Mouse (Mus musculus): Measurements from ENCODE around the gene Krt15. TPM values are rescaled to one million over a fixed set of nuclear protein-coding genes. Genes with fewer than 3 reads are reported as not detected.

The Krt15 gene
- total RNA-seq, 2 experiments from 2014 or later = 0.55 to 1.2 TPM

DNA sequence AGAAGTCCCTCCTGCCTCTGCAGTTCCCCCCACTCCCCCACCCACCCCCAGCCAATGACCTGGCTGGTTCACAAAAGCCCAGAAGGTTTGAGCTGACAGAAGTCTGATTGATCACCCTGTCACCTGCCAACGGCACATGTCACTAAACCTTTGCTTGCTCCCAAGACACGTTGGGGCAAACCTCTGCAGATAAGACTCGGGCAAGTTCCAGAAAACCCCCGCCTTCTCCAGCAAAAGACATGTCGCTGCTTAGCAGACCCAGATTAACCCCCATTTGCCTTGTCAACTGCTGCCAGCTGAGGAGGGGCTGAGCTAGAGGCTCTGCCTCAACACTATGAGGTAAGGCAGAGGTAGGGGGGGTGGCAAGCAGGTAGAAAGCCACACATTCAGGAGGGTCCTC lies 831 bp upstream of the Krt15 start:
- DNase-seq (ENCODE audit: low spot score in 2 of 2) = no peak

DNA sequence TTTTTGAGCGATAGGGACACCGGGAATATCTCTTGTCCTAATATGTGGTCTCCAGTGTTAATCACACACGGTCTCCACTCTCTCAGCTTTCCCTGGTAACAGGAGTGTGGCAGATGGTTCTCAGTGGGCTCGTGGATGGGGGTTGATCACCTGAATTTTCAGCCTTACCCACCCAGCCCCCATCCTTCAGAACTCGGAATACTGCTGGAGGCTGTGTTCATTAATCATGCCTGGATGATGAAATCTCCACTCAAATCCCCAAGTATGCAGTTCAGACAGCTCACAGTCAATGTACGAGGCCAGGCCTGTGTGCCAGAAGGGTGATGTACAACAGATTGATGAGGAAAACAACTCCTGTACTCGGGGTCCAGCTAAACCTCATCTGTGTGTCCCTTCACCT lies 10.8 kb downstream of the Krt15 start:
- DNase-seq (ENCODE audit: low spot score in 2 of 2) = no peak

DNA sequence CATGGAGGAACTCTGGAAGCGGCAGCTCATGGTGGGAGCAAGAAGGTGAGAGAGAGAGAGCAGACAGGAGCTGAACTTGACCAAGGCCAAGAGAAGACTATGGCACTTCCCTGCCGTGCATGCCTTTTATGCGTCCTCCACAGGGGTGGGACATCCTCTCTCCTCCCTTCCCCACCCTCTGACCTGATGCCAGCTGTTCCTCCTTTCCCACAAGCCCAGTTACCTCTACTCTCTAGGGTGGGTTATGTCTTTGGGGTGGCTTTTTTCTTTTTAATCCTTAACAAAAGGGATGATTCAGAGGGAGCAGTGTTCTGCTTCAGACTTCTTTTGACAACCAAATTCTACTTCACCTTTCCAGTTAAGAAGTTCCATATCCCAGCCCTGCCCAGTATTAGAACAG lies 14.3 kb downstream of the Krt15 start, which contains the start of gene Krt13:
Krt13 (minus strand) TSS at position 101 of the 400 bp plus-strand sequence.
- no peak for DNase-seq (ENCODE audit: low spot score in 2 of 2)

DNA sequence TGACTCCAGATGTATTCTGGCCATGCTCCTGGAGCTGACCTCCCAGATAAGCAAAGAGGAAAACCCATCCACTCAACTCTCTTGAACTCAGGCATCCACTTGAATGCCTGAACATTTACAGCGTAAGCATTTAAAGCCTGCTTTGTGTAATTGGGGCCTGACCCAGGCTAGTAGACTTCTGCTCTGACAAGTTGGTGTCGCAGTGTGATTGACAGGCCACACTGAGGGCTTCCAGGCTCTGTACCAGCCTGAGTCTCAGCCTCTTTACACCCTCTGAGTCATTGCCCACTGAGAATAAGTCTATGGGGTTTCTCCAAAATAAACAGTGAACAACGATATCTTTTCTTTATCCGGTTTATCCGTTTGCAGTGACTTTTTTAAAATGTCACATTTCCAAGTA lies 15.4 kb downstream of the Krt15 start:
- no peak for DNase-seq (ENCODE audit: low spot score in 2 of 2)

DNA sequence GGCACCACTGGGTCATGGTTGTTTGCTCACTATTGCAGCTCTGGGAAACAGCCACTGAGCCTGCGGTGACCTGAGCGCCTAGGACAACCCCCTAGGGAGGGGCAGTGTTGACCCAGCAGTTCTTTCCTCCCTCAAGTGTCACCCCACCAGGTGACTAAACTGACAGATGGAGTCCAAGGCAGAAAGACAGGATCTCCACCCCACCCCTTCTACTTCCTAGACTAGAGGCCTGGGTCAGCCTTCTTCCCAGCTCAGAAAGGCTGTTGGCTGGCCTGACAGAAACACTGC lies 22.0 kb downstream of the Krt15 start:
- no peak for DNase-seq (ENCODE audit: low spot score in 2 of 2)

DNA sequence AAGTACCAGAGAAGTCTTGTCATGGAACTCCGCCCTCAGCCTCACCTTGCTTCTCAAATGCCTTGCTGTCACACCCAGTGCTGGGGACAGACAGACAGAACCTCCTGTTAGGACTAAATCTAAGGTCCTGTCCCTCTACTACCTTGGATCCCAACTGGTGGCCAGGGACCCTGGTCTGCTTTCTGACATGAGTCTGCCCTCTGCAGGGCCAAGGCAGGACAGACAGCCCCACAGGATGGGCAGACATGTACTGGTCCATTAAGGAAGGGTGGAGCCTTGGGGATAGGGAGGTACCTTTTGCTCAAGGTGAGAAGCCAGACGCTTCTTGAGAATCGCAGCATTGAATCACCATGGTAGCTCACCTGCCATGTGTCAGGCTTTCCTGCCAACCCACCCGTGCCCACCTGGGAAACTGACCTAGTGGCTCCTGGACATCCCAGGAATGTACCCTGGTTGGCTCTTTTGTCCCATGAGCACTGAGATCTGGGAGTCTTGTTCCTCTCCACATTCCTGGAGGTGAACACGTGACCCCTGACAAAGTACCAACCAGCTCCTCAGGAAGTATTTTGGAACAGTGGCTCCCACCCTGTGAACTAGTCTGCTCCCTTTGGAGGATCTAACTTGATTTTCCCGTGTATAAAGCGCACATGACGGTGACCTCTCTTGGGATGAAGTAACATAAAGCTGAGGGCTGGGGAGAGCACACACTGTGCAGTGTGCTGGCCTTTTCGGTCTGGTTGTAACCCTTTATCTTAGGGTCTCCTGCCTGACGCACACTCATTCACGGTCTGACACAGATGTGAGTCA lies 22.6 kb downstream of the Krt15 start:
- DNase-seq (ENCODE audit: low spot score in 2 of 2) = no peak

DNA sequence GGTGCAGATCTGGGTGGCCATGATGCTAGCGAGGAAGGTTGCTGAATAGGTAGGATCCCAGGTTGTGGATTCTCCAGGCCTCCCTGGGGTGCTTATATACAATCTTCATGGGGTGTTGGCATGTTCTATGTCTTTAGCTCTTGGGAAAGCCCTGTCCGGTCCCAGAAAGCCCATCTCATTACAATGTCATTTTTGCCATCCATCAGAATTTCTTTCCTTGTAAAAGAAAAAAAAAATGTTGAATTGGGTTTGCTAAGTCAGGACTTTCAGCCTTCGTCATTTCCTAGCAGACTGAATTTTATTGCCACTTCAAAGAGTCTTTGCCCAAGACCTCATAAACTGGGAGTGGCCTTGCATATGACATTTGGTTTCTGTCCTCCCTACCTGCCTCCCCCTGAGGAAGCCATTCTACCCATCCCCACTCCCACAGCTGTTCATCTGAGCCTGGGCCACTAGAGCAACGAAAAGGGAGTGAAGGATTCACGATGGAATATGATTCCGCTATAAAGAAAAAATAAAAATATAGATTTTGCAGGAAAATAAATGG lies 30.1 kb downstream of the Krt15 start, which contains the start of gene Krt36:
Krt36 (minus strand) TSS at position 51 of the 547 bp plus-strand sequence.
- DNase-seq (ENCODE audit: low spot score in 2 of 2) = no peak

DNA sequence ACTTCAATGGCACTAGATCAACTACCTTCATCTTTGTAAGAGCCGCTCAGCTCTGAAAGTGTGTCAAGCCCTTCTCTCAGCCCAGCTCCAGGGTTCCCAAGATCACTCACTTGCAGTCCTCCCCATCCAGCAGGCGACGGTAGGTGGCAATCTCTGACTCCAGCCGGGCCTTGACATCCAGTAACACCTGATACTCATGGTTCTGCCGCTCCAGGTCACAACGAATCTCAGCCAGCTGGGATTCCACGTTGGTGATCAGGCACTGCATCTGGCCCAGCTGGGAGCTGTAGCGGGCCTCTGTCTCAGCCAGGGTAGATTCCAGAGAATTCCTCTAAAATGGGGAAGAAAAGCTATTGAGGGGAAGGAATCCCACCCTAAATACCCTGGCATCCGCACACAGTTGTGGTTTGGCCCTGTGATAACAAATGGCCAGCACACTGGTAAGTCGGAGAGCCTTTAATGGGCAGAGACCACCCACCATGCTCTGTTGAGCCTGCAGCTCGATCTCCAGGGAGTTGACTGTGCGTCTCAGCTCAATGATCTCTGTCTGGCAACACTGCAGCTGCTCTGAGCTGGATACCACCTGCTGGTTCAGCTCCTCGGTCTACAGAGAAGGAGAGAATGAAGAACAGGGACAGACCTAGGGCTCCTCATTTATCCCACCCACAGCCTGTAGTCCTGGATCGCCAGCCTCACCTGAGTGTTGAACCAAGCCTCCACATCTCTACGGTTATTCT lies 32.9 kb downstream of the Krt15 start:
- DNase-seq (ENCODE audit: low spot score in 2 of 2) = no peak

DNA sequence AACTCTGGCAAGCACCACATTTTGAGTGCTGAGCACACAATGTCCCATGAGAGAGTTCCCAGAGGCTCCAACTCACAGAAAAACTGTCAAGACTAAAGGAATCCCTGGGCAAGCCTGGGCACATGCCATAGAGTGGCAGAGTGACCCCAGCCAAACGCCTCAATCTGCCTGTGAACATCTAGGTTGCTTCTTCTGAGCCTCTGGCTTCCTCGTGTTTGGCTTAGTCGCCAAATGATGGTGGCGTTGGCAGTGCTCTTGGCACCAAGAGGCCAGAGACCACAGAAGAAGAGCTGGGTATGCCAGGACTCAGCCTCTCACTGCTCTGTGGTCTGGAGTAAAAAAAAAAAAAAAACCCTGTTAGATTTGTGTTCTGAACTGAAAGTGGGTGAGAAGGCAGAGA lies 35.3 kb downstream of the Krt15 start:
- no peak for DNase-seq (ENCODE audit: low spot score in 2 of 2)

DNA sequence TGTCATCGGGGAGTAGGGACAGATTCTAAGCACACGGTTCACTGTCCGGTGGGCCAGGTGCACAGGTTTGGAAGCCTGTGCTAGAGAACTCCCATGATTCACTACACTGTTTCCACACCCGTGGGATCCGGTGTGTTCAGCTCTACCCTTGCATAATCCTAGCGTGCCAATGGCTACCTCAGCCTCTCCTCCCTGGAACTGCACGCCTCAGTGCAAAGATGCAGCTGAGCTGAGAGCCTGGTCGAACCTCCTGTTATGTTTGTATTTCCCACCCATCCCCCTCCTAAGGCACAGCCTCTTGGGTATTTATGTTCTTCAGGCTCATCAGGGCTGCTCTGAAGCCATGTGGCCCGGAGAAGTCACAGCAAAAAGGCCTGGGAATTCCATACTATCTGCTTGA lies 37.9 kb downstream of the Krt15 start:
- no peak for DNase-seq (ENCODE audit: low spot score in 2 of 2)

DNA sequence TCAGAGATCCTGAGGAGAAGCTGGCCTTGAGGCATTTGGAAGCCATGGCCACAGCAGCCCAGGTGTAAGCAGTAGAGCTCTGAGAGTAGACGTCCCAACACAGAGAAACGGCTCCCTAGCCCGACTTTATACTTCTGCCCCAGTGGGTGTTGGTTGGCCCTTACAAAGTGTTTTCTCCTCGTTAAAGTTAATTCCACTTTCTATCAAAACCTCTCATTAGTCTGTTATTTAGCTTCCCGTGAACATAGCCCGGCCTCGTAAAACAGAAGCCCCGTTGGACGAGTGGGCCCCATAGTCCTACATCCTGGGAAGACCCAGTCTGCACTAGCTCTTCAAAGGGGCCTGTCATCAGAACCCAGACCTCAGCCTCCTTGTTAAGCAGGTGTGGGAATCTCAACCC lies 39.6 kb downstream of the Krt15 start, which contains the start of gene Krt35:
Krt35 (minus strand) TSS at position 101 of the 400 bp plus-strand sequence.
- no peak for DNase-seq (ENCODE audit: low spot score in 2 of 2)

DNA sequence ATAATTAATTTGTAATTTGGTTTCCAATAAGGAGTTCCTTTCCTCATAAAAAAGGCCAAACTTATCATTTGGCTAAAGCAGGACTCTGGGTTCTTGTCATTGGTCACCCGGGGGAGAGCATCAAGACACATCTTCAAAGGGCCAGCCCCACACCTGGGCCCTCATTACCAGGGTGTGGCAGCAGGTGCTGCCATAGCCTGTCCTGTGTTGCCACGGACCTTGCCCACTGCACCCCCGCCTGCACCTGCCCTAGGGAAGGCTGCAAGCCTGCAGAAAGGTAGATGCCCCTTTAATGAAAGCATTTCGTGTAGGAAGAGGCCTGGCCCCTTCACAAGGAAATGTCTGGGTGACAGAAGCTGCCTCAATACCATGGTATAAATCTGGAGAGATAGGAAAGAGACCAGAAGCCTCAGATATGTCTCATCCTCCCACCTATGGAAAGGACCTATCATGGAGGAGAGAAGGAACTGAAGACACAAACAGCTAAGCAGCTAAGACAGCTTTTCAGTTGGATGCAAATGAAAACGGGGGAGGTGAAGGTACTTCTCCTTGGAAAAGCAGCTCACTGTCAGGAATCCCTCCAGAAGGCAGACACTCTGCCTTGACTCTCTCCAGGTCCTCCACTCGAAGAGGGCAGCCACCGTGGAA lies 47.2 kb downstream of the Krt15 start:
- DNase-seq (ENCODE audit: low spot score in 2 of 2) = no peak

DNA sequence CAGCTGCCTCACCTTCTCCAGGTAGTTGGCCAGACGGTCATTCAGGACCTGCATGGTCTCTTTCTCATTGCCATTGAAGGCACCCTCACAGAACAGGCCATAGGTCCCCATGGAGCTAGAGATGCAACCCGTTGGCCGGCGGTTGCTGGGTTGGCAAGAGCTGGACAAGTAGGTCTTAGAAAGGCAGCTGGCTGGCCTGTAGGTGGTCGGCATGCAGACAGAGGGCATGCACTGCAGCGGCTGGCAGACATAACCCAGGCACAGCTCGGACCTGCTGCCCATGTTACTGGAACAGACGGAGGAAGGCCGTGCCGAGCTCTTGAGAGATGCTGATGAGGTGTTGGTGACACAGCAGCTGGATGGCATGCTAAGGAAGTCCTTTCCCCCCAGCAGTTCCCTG lies 47.9 kb downstream of the Krt15 start, which contains the start of gene Krt32:
Krt32 (minus strand) TSS at position 366 of the 400 bp plus-strand sequence.
- no peak for DNase-seq (ENCODE audit: low spot score in 2 of 2)

Other genes with a start within 250 kb of the Krt15 start
- gene Krtap31-1, start 228.0 kb downstream of the Krt15 start, total RNA-seq (2021) = not detected
- gene Gm11565, start 221.2 kb downstream of the Krt15 start, total RNA-seq (2021) = not detected
- gene Krtap31-2, start 199.6 kb downstream of the Krt15 start, total RNA-seq (2021) = not detected
- not detected for gene Krtap9-5, start 187.5 kb downstream of the Krt15 start, total RNA-seq (2021)
- gene Krtap29-1, start 156.9 kb downstream of the Krt15 start, total RNA-seq (2021) = not detected
- not detected for gene Krtap16-1, start 149.3 kb downstream of the Krt15 start, total RNA-seq (2021)
- not detected for gene Krtap17-1, start 141.9 kb downstream of the Krt15 start, total RNA-seq (2021)
- not detected for gene Krt33a, start 119.7 kb downstream of the Krt15 start, total RNA-seq (2021)
- gene Krt33b, start 106.1 kb downstream of the Krt15 start, total RNA-seq (2021) = not detected
- gene Krt34, start 94.4 kb downstream of the Krt15 start, total RNA-seq (2021) = not detected
- gene Krt31, start 85.4 kb downstream of the Krt15 start, total RNA-seq (2021) = not detected
- not detected for gene Krt32, start 47.7 kb downstream of the Krt15 start, total RNA-seq (2021)
- not detected for gene Krt35, start 39.7 kb downstream of the Krt15 start, total RNA-seq (2021)
- not detected for gene Krt36, start 30.3 kb downstream of the Krt15 start, total RNA-seq (2021)
- not detected for gene Krt13, start 14.4 kb downstream of the Krt15 start, total RNA-seq (2021)
- gene Krt19, start 12.7 kb upstream of the Krt15 start, total RNA-seq (2021) = under 1 TPM; 0.48 to 0.81 TPM
- gene Krt9, start 57.3 kb upstream of the Krt15 start, total RNA-seq (2021) = 1 to 10 TPM; 1.8 to 2.1 TPM
- not detected for gene Krt14, start 71.6 kb upstream of the Krt15 start, total RNA-seq (2021)
- gene Krt16, start 113.0 kb upstream of the Krt15 start, total RNA-seq (2021) = not detected
- not detected for gene Krt17, start 125.1 kb upstream of the Krt15 start, total RNA-seq (2021)
- not detected for gene Krt42, start 133.9 kb upstream of the Krt15 start, total RNA-seq (2021)
- 100 to 1,000 TPM; 704 to 721 TPM for gene Eif1, start 184.0 kb upstream of the Krt15 start, total RNA-seq (2021)
- gene Gast, start 198.5 kb upstream of the Krt15 start, total RNA-seq (2021) = not detected
- 100 to 1,000 TPM; 110 to 123 TPM for gene Hap1, start 220.2 kb upstream of the Krt15 start, total RNA-seq (2021)

Data from layer of hippocampus, postnatal 14 days (tissue).